Mouse (Mus musculus) small intestine, adult 2 months (tissue): ENCODE measurements at regions not wholly inside any gene's neighbourhood (a gene's known extent, or its start where the extent isn't known, plus 50 kb on each side); places are given as distances from the start of the nearest gene placed in this dataset.

Experiments used
- CTCF ChIP-seq: fragments of 200-500 bp; IDR thresholded peaks from 2 replicates; pipeline ENCODE4 v1.5.1; 2012; ENCODE audit warnings: low read depth, mild to moderate bottlenecking, control low read depth, inconsistent platforms, low read length, moderate library complexity, mixed read lengths; ENCODE audit not compliant: insufficient replicate concordance, insufficient read length; ENCODE audit errors: extremely low read depth
- POLR2A ChIP-seq: fragments of 200-500 bp; IDR thresholded peaks from 2 replicates; pipeline ENCODE4 v1.6.1; 2012; ENCODE audit warnings: low read depth, mild to moderate bottlenecking, control low read depth, inconsistent platforms, low read length, moderate library complexity

DNA sequence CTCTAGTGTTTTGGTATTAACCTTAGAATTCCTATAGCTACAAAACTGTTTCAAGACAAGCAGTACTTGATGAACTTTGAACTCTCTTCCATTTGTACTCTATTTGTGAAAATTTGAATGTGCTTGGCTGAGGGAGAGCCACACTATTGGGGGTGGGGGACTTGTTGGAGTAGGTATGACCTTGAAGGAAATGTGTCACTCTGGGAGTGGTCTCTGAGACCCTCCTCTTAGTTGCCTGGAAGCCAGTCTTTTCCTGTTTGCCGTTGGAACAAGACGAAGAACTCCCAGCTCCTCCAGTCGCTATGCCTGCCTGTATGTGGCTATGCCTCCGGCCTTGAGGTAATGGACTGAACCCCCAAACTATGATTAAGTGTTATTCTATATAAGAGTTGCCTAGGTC is 265.4 kb upstream of the Dab2 start:
- TF ChIP-seq CTCF (no peak), POLR2A (no peak)
